Mouse (Mus musculus): ENCODE results near the gene Crot.
"Not testable (repeated sequence)": the region's sequence is repeated elsewhere in the genome, so short reads cannot be mapped to it uniquely, and the experiment has no call there.

The Crot gene

DNA sequence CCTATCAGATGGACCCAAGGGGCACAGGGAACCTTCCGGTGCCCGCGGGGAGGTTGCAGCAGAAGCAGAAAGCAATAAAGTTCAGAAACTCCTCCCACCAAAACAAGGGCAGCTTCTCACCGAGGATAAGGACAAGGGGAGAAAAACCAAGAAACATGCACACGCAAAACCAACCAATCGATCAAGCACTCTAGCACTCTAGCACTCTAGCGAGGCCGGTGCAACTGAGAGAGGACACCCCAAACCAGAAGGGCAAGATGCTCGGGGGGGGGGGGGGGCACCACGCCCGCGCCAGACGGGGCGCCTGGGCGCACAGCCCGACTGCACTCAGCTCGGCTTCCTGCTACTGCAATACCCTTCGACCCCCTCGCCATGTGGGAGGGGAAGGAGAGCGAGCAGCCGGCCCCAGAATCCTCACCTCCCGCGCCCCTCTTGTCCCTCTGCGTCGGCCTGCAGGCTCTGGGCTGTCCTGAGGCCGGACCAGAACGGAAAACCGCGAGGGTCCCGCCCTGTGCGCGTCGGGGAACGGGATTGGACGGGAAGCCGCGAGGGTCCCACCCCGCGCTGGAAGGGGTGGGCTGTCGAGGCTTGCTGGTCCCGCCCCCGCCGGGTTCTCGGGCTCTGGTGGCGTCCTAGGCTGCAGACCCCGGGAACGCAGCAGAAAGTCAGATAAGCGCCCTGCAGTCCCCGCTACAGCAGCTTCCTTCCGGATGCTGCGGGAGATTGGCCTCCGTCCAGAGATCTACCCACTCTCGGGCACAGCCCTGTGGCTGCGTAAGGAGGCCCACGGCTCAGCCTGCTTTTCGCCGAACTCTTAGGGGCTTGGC lies at the start of gene Crot:
Crot (minus strand) TSS at position 639 of the 827 bp plus-strand sequence.
- DNase-seq = peak; percentile 96 to 97

DNA sequence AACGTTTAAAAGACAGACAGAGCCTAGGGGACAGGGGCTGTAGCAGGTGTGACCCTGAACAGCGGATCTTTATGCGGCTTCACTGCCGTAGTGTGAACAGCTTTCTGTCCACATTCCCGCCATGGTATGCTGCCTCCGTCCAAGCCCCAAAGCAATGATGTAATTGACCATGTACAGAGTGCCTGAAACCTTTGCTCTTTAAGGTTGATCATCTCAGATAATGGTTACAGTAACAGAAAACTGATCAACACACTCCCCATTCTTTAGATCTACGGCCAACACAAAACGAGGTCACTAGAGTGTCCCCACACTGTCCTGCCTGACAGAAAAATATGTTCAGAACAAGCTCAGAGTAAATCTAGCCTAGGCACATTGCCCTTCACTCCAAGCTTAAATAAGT lies 48.8 kb upstream of the Crot start:
- DNase-seq = no peak

DNA sequence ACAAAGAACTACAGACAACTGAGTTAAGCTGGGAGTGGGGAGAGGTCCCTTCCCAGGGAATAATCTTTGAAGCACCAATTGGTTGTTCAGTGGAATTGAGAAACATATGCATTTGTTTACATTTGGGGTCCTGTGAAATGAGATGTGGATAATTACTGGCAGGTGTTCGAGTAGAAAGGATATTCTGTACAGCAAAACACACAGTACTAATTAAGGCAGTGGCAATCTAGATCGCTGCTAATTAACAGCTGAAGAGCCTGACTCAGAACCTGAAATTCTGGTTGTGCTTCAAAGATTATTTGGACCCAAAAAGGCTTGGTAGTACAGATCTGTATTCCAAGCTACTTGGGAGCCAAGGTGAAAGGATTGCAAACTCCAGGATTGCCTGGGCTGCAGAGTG lies 47.7 kb upstream of the Crot start:
- DNase-seq = no peak

DNA sequence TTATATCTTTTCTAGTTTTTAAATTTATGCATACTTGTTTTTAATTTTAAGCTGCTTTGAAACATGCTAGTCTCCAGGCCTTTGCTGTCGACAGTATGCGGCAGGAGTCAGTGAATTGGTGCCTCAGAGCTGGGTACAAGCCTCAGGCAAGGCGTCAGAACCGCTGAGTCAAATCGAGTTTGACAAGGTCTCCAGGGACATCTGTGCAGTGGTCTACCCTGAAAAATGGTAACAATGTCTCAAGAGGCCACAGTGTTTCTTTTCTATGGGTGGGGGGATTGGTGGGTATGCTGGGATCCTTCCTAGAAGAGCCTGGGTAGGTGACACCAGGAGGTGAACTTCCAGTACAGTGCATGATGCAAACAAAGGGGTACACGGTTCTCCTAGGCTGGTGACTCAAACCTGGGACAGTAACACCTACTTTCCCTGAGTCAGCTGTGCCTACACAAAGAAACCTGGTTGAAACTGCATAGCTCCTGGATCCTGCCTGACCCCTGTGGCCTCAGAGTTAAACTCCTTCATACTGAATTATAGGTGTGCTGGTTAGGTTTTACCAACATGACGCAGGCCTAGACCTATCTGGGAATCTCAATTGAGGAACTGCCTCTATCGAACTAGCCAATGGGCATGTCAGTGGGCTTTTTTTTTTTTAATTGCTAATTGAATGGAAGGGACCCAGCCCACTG lies 46.6 kb upstream of the Crot start:
- DNase-seq = no peak

DNA sequence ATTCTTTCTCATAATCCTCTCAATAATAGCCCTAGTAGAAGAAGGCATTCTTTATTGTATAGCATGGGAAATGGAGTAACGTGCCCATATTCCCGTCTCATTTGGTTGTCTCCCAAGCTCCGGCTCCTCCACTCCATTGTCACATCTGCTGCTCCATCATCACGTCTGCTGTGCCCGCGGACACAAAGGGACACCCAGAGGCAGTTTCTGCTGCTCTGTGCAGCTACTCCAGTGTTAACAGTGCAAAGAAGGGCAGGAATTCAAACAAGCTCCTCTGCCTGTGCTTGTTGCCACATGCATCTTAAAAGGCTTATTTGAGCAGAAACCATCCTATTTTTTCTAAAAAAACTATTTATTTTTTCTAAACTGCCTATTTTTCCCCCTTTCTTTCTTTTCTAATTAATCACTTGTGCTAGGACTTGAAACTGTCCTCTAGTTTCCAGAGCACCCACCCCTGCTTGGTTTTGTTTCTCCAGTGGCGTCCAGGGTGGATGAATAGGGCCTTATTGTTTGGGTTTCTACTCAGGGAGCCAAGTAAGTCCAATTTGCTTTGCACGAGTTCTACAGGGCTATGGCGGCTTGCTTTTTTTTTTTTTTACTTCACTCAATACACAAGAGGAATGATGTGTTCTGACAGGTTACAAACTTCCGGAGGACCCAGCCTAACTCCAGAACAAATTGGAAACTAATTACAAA lies 45.7 kb upstream of the Crot start:
- DNase-seq = no peak

DNA sequence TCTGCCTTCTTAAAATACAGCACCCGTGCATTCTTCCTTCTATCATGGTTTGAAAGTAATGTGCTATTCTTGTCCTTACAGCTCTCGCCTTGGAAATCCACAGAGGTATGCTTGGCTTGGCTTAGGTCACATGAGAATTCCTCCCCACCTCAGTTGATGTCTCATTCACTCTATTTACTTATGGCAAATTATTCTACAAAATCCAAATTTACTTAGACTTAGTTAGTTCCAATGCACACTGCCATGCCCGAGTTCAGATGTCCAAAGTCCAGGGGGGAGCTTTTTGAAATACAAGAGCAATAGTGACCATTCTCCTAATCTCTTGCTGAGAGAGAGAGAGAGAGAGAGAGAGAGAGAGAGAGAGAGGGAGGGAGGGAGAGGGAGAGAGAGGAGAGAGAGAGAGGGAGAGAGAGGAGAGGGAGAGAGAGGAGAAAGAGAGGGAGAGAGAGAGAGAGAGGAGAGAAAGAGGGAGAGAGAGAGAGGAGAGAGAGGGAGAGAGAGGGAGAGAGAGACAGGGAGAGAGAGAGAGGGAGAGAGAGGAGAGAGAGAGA lies 43.6 kb upstream of the Crot start:
- DNase-seq = no peak

DNA sequence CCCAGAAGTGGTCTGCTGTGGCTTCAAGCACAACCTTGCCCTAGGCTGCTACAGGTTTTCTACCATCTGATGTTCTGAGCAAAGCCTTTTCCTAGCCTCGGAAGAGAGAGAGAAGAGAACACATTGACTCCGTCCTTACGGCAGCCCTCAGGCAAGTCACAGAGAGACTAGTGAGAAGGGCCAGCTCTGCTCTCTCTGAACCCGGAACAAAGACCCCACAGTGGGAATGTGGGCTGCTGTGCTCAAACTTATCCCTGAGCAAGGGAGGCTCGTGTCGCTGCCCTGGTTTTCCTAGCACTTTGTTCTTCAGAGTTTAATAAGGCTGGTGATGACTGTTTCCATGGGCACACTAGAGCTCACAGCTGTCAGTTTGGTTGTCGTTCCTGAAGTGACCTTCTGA lies 42.9 kb upstream of the Crot start:
- DNase-seq = no peak

DNA sequence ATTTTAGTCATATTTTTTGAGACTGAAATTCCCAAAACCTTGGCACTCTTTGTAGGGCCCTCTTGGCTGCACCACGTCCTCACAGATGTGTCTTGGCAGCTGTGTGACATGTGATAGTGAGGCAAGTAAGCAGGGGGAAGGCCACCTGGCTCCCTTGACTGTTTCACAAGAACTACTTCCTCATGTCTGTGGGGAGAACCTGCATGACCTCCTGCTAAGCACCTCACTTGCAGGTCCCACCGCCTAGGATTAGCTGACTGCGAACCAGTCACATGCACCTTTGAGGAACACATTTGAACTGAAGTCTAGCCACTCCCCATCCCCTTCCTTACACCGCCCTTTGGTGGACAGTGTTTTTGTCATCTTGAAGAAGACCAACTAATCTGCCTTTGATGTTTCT lies 40.2 kb upstream of the Crot start:
- no peak for DNase-seq

DNA sequence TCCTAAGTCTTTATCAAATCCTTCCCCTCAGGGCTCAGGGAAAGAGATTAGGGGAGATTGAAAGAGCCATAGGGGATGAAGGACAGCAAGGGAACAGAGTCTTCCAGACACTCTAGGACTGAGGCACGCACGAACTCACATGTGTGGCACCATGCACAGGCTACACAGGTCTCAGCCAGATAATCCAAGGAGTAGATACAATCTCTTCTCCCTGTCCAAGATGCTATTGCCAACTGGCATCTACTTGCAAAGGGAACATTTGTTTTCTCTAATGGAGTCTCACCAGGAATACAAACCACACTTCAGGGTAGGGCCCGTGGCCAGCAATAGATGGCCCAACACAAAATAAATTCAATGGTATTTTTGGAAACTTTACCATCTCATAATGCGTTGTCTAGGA lies 38.3 kb upstream of the Crot start:
- no peak for DNase-seq

DNA sequence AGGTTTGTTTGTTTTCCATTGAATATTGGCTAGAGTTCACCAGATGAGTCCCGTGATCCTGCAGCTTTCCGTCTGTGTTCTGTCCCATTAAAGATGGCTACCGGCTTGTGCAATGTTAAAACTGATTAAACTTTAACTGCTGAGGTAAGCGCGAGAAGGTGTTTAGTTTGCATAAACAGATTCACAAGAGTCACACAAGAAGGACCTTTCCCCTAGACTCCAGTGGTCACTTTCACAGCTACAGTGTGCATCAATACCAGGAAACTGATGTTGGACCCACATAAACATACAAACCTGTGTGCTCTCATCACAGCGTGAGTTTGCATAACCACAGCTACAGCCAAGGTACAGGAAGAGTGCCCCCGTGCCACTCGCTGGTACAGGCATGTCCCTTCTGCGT lies 37.4 kb upstream of the Crot start:
- DNase-seq = no peak

DNA sequence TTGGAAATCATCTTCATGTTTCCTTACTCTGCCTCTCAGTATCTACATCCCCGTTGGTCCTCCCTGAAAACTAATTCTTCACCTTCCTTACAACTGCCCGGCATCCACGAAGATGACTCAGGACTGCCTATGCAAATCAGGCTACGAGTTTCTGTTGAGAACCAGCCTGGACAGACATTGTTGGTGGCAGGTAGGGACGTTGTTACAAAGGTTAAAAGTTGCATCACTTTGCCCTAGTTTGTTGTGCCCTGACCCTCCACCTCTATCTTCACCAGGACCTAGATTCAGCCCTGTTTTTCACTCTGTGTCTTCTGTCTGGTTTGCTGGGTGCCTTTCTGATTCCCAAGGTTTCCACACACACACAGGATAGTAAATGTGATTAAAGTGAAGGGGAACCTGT lies 36.7 kb upstream of the Crot start:
- DNase-seq = no peak

DNA sequence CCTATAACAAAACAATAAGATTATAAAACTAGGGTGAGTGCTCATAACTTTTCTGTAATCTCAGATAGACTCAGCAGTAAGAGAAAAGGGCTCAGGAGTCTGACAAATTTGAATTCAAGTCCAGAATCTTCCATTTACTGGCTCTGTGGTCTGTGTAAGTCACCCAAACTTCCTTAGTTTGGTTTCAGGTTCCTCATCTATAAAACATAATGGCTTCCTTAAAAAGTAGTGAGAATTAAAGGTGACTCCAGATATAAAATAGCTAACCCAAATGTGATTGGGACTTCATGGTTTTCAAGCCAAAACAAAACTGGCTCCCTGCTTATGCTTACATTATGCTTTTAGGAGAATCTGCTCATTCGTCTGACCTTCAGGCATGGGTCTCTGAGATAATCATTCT lies 35.5 kb upstream of the Crot start:
- no peak for DNase-seq

DNA sequence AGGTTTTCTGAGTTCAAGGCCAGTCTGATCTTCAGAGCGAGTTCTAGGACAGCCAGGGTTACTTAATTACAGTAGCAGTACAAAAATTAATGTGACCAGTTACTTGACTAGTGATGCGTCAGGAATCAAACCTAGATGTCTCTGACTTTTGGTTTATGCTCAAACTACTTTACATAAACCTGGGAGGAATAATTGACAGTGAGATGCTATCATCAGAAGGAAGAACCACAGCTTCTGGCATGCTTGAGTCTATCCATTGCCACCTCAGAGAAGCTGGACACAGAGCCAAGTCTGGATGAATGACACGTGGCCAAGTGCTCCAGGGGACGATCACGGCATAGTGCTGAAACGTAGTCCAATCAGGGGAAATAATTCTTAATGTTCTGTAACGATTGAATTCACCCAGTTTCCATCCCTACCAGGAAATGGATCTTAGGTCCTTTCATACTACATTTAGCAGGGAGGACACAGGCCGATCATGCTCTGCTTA lies 35.0 kb upstream of the Crot start:
- DNase-seq = no peak

DNA sequence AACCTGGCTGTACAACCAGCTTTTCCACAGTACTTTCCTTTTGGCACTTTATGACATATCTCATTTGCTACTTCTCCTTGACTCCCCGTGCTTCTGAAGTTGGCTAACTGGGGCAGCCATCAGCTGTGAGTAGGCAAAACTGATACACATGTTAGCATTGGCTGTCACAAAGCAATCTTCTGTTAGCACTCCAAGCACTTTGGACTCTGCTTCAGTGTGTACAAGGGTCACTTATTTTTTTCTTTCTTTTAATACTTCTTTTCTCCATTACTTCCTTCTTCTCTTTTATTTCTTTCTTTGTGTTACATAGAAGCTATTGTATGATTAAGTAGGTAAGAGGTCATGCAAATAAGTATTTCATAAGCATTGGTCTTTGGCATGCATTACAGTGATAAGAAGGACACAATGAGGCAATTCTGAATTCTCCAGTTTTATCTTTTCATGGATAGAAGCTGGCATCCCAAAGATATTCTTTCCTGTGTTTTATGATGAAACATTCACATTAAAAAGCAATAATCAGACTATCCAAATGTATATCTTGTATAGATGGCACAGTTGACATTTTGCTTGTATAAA lies 31.2 kb upstream of the Crot start:
- DNase-seq = no peak

DNA sequence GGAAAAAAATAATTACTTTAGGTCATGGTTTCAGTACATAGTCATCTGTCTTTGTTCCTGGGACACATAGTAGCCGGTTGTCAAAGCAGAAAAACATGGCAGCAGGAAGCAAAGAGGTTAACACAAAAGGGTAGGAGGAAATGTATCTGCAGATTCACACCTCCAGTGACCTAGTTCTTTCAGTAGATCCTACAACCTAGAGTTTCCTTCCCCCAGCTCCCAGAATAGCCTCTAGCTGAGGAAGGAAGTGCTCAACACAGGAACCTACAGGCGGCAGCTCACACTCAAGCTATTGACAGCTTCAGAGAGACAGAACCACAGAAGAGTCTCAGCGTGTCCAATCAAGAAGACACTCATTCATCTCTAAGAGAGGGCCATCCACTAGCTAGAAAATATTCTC lies 18.2 kb upstream of the Crot start:
- no peak for DNase-seq

DNA sequence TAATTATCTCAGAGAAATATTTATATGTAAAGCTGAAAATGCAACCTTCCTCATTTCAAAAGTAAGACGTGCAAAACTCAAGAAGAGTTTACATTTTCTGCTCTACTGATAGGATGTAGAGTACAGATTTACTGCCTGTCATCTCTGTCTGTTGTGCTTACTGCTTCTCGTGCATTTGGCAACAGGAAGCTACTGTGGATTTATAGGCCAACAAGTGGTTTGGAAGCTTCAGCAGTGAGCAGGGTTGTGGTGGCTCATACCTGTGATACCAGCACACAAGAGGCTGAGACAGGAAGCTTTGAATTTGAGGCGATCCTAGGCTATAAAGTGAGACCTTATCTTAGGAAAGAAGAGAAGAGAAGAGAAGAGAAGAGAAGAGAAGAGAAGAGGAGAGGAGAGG lies 17.6 kb upstream of the Crot start:
- no peak for DNase-seq

DNA sequence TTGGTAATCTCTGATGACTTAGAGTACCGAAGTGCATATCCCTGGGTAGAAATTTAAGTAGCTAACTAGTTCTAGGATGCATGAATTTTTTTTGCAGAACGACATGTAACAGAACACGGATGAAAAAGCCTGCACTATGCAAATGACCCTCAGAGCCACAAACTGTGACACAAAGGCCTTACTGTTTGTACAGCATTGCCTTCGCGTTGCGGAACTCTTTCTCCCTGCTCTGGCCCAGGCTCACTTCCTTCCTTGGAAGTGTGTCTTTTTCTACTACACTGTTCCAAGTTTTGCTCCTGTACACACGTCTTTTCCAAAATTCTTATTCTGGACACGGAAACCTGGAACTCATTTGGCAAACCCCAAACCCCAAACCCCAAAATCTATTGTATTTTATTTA lies 14.2 kb upstream of the Crot start:
- DNase-seq = no peak

DNA sequence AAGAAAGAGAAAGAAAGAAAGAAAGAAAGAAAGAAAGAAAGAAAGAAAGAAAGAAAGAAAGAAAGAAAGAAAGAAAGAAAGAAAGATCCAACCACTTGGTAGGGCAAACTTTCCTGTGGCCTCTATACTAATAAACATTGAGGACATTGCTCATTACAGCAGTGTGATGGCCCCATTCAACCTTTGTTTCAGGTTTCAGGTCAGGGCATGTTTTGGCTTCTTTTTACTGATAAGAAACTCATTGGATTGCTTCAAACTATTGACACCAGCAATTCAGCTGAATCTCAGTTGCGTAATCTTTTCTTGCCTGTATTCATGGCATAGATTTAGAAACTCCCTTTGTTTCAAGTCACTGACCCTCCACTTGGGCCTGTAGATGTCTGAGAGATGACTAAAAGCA lies 13.0 kb upstream of the Crot start:
- DNase-seq = no peak

DNA sequence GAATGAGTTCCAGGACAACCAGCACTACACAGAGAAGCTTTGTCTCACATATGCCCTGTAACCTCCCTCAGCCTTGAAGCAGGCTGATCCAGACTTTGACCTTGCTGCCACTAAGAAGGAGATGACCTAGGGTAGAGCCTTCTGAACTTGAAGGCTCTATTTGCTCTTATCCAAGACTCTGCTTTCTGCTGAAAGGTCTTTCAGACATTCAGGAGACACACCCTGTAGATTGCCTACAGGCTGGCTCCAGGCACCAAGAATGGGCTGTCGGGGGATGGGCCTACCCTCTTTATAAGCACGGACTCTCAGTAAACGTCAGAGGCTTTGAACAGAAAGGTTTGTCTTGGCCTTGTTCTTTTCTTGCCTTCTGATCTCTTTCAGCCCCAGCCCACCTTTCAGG lies 9.5 kb upstream of the Crot start:
- DNase-seq = not testable (repeated sequence)

DNA sequence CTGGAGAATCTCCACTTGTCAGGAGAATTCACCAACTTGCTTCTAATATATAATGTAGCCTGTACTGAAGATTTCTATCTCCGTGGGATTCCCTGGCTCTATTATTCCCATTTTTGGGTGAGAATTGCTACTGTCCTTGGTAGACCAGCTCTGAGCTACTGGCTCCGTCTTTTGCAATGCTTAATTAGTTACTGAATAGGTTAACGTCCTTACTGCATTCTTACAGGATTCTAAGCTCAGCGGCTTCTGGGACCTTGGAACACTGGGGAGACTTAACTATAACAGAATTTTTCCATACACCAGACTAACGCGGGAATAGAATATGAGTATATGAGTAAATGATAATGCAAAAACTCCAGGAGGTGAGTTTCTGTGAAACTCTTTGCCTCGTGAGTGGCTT lies 2.9 kb upstream of the Crot start:
- DNase-seq = not testable (repeated sequence)

DNA sequence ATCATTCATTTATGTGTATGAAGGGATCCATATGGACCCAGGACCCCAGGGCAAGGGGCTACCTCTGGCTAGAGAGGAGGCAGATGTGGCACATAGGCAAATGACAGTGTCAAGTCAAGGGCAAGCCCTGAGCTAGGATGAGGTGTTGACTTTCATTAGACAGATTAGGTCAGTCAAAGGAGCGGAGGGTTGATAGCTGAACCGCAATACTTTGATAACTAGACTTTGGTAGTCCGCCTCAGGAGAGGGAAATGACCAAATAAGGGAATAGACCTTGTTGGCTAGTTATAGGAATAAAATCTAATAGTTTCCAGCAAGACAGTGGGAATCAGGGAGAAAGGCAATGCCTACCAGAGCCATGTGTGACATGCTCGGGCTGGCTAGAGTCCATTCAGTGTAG lies 2.0 kb upstream of the Crot start:
- no peak for DNase-seq

DNA sequence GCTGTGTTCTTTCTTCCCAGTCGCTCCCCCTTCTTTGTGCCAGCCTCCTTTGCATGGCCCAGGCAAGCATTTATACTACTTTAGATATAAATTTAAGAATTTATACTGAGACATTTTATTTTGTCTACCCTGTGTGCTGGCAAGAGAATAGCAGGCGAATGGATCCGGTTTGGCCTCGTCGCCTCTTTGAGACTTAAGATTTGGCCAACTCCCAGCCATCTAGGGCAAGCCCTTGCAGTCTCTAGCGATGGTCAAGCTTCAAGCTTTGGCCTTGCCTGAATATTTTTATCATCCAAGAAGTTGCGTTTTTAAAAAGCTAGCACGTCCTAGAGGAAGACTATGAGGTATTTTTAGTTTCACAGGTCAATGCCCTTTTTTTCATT lies 380 bp upstream of the Crot start:
- DNase-seq = no peak
